9 mouse cellular contexts compared by ENCODE assay signal in the genomic region with DNA sequence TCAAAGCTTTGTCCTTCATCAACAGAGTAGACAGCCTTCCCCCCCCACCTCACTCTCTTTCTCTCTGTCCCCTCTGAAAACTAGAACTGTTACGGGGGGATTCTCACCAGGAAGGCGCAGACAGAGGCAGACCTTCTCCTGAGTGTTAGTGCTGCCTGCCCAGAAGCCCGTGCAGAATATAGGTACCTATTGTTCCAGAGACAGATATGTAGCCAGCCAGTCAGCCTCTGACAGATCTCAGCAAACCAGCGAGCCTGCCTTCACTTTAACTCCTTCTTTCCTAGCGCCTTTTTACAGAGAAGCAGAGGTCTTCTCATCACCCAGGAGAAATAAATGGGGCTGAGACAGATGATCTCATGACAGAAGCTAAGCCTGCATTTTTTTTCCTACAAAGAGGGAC.
DNase-seq lines count a peak whose midpoint lies in the region; ATAC-seq and TF ChIP-seq lines count a peak whose summit lies in the region.
"Had no signal": no experiment of that assay in that cellular context is flagged by ENCODE, and none has a peak within 500 bp of the region (broad histone marks: within the 10 kb centered on the region; RNA-seq: fewer than 3 reads in every experiment).

No protein-coding gene starts in this region.

- peaks cover 6% of the 10 kb centered on the region for H3K27me3 ChIP-seq in kidney, embryonic 15.5 days
- no peaks in the 10 kb centered on the region; the same call in 1 of the 2 replicates for H3K27me3 ChIP-seq in embryonic facial prominence, embryonic 12.5 days
- no peaks in the 10 kb centered on the region for H3K27me3 ChIP-seq in hindbrain, embryonic 15.5 days
- no peaks in the 10 kb centered on the region for H3K27me3 ChIP-seq in neural tube, embryonic 12.5 days (replicated peaks)
- peaks cover 17% of the 10 kb centered on the region for H3K27me3 ChIP-seq in liver, embryonic 12.5 days (replicated peaks)

- H3K9me3 ChIP-seq in kidney, embryonic 15.5 days (replicated peaks) = no peaks in the 10 kb centered on the region
- H3K9me3 ChIP-seq in embryonic facial prominence, embryonic 12.5 days = no peaks in the 10 kb centered on the region
- no peaks in the 10 kb centered on the region for H3K9me3 ChIP-seq in hindbrain, embryonic 15.5 days
- H3K9me3 ChIP-seq in neural tube, embryonic 12.5 days = no peaks in the 10 kb centered on the region
- no peaks in the 10 kb centered on the region for H3K9me3 ChIP-seq in liver, embryonic 12.5 days (replicated peaks)

- no peak for TF ChIP-seq CTCF in layer of hippocampus, adult 2 months (conservative IDR thresholded peaks at IDR 0.05)

- no peak overlapping the region for H3K27ac ChIP-seq in kidney, embryonic 15.5 days
- 0 out of 2 replicates have a peak overlapping the region, but pooled peaks have one; percentile 30 for H3K27ac ChIP-seq in embryonic facial prominence, embryonic 12.5 days
- peak overlapping the region; percentile 95 for H3K27ac ChIP-seq in hindbrain, embryonic 15.5 days (replicated peaks)
- H3K27ac ChIP-seq in neural tube, embryonic 12.5 days = peak overlapping the region; percentile 72
- no peak overlapping the region for H3K27ac ChIP-seq in liver, embryonic 12.5 days
- no peak overlapping the region for H3K27ac ChIP-seq in layer of hippocampus, adult 2 months

- peak overlapping the region; percentile 28 for H3K4me3 ChIP-seq in kidney, embryonic 15.5 days (replicated peaks)
- H3K4me3 ChIP-seq in embryonic facial prominence, embryonic 12.5 days = peak overlapping the region; percentile 21
- peak overlapping the region; percentile 62 for H3K4me3 ChIP-seq in hindbrain, embryonic 15.5 days
- peak overlapping the region; percentile 47 for H3K4me3 ChIP-seq in neural tube, embryonic 12.5 days
- no peak overlapping the region for H3K4me3 ChIP-seq in liver, embryonic 12.5 days
- no peak overlapping the region for H3K4me3 ChIP-seq in layer of hippocampus, adult 2 months

- WGBS in kidney, embryonic 15.5 days = 27% methylated on average over 5 of the region's 5 CpGs
- WGBS in embryonic facial prominence, embryonic 12.5 days = 13% methylated on average over 5 of the region's 5 CpGs
- WGBS in hindbrain, embryonic 15.5 days = 8% methylated on average over 5 of the region's 5 CpGs
- WGBS in neural tube, embryonic 12.5 days = 7% methylated on average over 5 of the region's 5 CpGs
- WGBS in liver, embryonic 12.5 days (ENCODE audit: insufficient replicate concordance) = 30% methylated on average over 5 of the region's 5 CpGs

- H3K4me1 ChIP-seq in kidney, embryonic 15.5 days = peaks cover 6% of the 10 kb centered on the region; the same call in 1 of the 2 replicates
- no peaks in the 10 kb centered on the region for H3K4me1 ChIP-seq in embryonic facial prominence, embryonic 12.5 days
- peaks cover 9% of the 10 kb centered on the region for H3K4me1 ChIP-seq in hindbrain, embryonic 15.5 days (replicated peaks)
- H3K4me1 ChIP-seq in neural tube, embryonic 12.5 days = peaks cover 12% of the 10 kb centered on the region; the same call in 1 of the 2 replicates
- no peaks in the 10 kb centered on the region for H3K4me1 ChIP-seq in liver, embryonic 12.5 days

- no peak for DNase-seq in kidney, postnatal 25 days
- DNase-seq in layer of hippocampus, adult 2 months (ENCODE audit: low spot score in 2 of 2) = no peak
- DNase-seq in gastrocnemius, adult 8-10 months (ENCODE audit: low spot score in 2 of 2) = no peak
- DNase-seq: lung, adult 2 months had no signal

- ATAC-seq in kidney, embryonic 15.5 days (replicated peaks; ENCODE audit: low FRiP score) = no peak
- no peak for ATAC-seq in embryonic facial prominence, embryonic 12.5 days (ENCODE audit: insufficient number of reproducible peaks, insufficient read depth, low FRiP score, low TSS enrichment)
- peak; percentile 76 for ATAC-seq in hindbrain, embryonic 15.5 days (ENCODE audit: low FRiP score, low read depth)
- ATAC-seq in neural tube, embryonic 12.5 days (ENCODE audit: low FRiP score, low read depth) = peak; percentile 39
- no peak for ATAC-seq in liver, embryonic 12.5 days

- H3K4me2 ChIP-seq in kidney, embryonic 15.5 days = peak overlapping the region; percentile 82
- 0 out of 2 replicates have a peak overlapping the region, but pooled peaks have one; percentile 22 for H3K4me2 ChIP-seq in embryonic facial prominence, embryonic 12.5 days (replicated peaks)
- peak overlapping the region; percentile 58 for H3K4me2 ChIP-seq in hindbrain, embryonic 15.5 days
- H3K4me2 ChIP-seq in neural tube, embryonic 12.5 days (replicated peaks) = peak overlapping the region; percentile 56
- no peak overlapping the region for H3K4me2 ChIP-seq in liver, embryonic 12.5 days

- no peaks in the 10 kb centered on the region for H3K36me3 ChIP-seq in kidney, embryonic 15.5 days
- no peaks in the 10 kb centered on the region for H3K36me3 ChIP-seq in embryonic facial prominence, embryonic 12.5 days
- no peaks in the 10 kb centered on the region for H3K36me3 ChIP-seq in hindbrain, embryonic 15.5 days
- no peaks in the 10 kb centered on the region for H3K36me3 ChIP-seq in neural tube, embryonic 12.5 days
- H3K36me3 ChIP-seq in liver, embryonic 12.5 days = no peaks in the 10 kb centered on the region

- H3K9ac ChIP-seq in kidney, embryonic 15.5 days = no peak overlapping the region
- H3K9ac ChIP-seq in embryonic facial prominence, embryonic 12.5 days = no peak overlapping the region
- peak overlapping the region; percentile 87 for H3K9ac ChIP-seq in hindbrain, embryonic 15.5 days
- H3K9ac ChIP-seq in neural tube, embryonic 12.5 days = peak overlapping the region; percentile 58
- H3K9ac ChIP-seq in liver, embryonic 12.5 days = no peak overlapping the region

Comparison
In these comparisons a context has a peak if more than half of its experiments do, and no peak if none do; other contexts are left out.
1. ATAC-seq: peak in hindbrain, embryonic 15.5 days (single experiment) and neural tube, embryonic 12.5 days (single experiment); none in kidney, embryonic 15.5 days (single experiment), embryonic facial prominence, embryonic 12.5 days (single experiment) and liver, embryonic 12.5 days (single experiment).
2. H3K27ac ChIP-seq: peak in embryonic facial prominence, embryonic 12.5 days (single experiment), hindbrain, embryonic 15.5 days (single experiment) and neural tube, embryonic 12.5 days (single experiment); none in kidney, embryonic 15.5 days (single experiment), liver, embryonic 12.5 days (single experiment) and layer of hippocampus, adult 2 months (single experiment).
3. H3K4me3 ChIP-seq: peak in kidney, embryonic 15.5 days (single experiment), embryonic facial prominence, embryonic 12.5 days (single experiment), hindbrain, embryonic 15.5 days (single experiment) and neural tube, embryonic 12.5 days (single experiment); none in liver, embryonic 12.5 days (single experiment) and layer of hippocampus, adult 2 months (single experiment).
4. H3K9ac ChIP-seq: peak in hindbrain, embryonic 15.5 days (single experiment) and neural tube, embryonic 12.5 days (single experiment); none in kidney, embryonic 15.5 days (single experiment), embryonic facial prominence, embryonic 12.5 days (single experiment) and liver, embryonic 12.5 days (single experiment).